Mouse (Mus musculus): ENCODE results near the gene Gm49340. TPM values are rescaled to one million over a fixed set of nuclear protein-coding genes. Genes with fewer than 3 reads are reported as not detected.

Gm49340 gene
- total RNA-seq, 2 experiments from 2014 or later = not detected

Other genes starting within 250 kb of the Gm49340 start
- gene Itgae, start 239.2 kb upstream of the Gm49340 start, total RNA-seq (2015) = 0.09 and 0.22 TPM in 2 replicates
- gene Itgae, start 239.2 kb upstream of the Gm49340 start, total RNA-seq (2017) = 0.04 and 0.15 TPM in 2 replicates
- 14.9 and 15.1 TPM in 2 replicates for gene Haspin, start 191.4 kb upstream of the Gm49340 start, total RNA-seq (2015)
- 19.2 and 21.8 TPM in 2 replicates for gene Haspin, start 191.4 kb upstream of the Gm49340 start, total RNA-seq (2017)
- not detected in 2 replicates for gene P2rx5, start 169.3 kb upstream of the Gm49340 start, total RNA-seq (2015)
- not detected in 2 replicates for gene P2rx5, start 169.3 kb upstream of the Gm49340 start, total RNA-seq (2017)
- gene Emc6, start 152.7 kb upstream of the Gm49340 start, total RNA-seq (2015) = 42.9 and 53.0 TPM in 2 replicates
- gene Emc6, start 152.7 kb upstream of the Gm49340 start, total RNA-seq (2017) = 28.7 and 29.0 TPM in 2 replicates
- gene Tax1bp3, start 152.7 kb upstream of the Gm49340 start, total RNA-seq (2015) = 13.7 and 19.9 TPM in 2 replicates
- 16.8 and 18.5 TPM in 2 replicates for gene Tax1bp3, start 152.7 kb upstream of the Gm49340 start, total RNA-seq (2017)
- 18.4 and 19.3 TPM in 2 replicates for gene Ctns, start 130.7 kb upstream of the Gm49340 start, total RNA-seq (2015)
- 21.0 and 23.3 TPM in 2 replicates for gene Ctns, start 130.7 kb upstream of the Gm49340 start, total RNA-seq (2017)
- 1.1 and 1.6 TPM in 2 replicates for gene Shpk, start 130.3 kb upstream of the Gm49340 start, total RNA-seq (2015)
- gene Shpk, start 130.3 kb upstream of the Gm49340 start, total RNA-seq (2017) = 1.1 and 2.2 TPM in 2 replicates
- not detected in 2 replicates for gene Trpv1, start 95.4 kb upstream of the Gm49340 start, total RNA-seq (2015)
- not detected in 2 replicates for gene Trpv1, start 95.4 kb upstream of the Gm49340 start, total RNA-seq (2017)
- gene Trpv3, start 62.4 kb upstream of the Gm49340 start, total RNA-seq (2015) = not detected in 2 replicates
- not detected in 2 replicates for gene Trpv3, start 62.4 kb upstream of the Gm49340 start, total RNA-seq (2017)
- gene Aspa, start 145 bp upstream of the Gm49340 start, total RNA-seq (2015) = 1.1 and 1.3 TPM in 2 replicates
- gene Aspa, start 145 bp upstream of the Gm49340 start, total RNA-seq (2017) = 1.7 and 2.2 TPM in 2 replicates
- gene Spata22, start within 50 bp of the Gm49340 start, total RNA-seq (2015) = not detected in 2 replicates
- not detected in 2 replicates for gene Spata22, start within 50 bp of the Gm49340 start, total RNA-seq (2017)
- not detected in 2 replicates for gene Olfr20, start 21.0 kb downstream of the Gm49340 start, total RNA-seq (2015)
- gene Olfr20, start 21.0 kb downstream of the Gm49340 start, total RNA-seq (2017) = not detected in 2 replicates
- gene Olfr376, start 41.5 kb downstream of the Gm49340 start, total RNA-seq (2015) = not detected in 2 replicates
- not detected in 2 replicates for gene Olfr376, start 41.5 kb downstream of the Gm49340 start, total RNA-seq (2017)
- gene Olfr1, start 69.9 kb downstream of the Gm49340 start, total RNA-seq (2015) = not detected in 2 replicates
- not detected in 2 replicates for gene Olfr1, start 69.9 kb downstream of the Gm49340 start, total RNA-seq (2017)
- gene Olfr378, start 98.7 kb downstream of the Gm49340 start, total RNA-seq (2015) = not detected in 2 replicates
- not detected in 2 replicates for gene Olfr378, start 98.7 kb downstream of the Gm49340 start, total RNA-seq (2017)
- gene Olfr380, start 127.8 kb downstream of the Gm49340 start, total RNA-seq (2015) = not detected in 2 replicates
- not detected in 2 replicates for gene Olfr380, start 127.8 kb downstream of the Gm49340 start, total RNA-seq (2017)
- gene Olfr381, start 161.9 kb downstream of the Gm49340 start, total RNA-seq (2015) = not detected in 2 replicates
- not detected in 2 replicates for gene Olfr381, start 161.9 kb downstream of the Gm49340 start, total RNA-seq (2017)
- gene Olfr382, start 187.5 kb downstream of the Gm49340 start, total RNA-seq (2015) = not detected in 2 replicates
- not detected in 2 replicates for gene Olfr382, start 187.5 kb downstream of the Gm49340 start, total RNA-seq (2017)

Measured in megakaryocyte, adult 5-6 weeks (primary cell).